Mouse (Mus musculus): ENCODE measurements at regions not wholly inside any gene's neighbourhood (a gene's known extent, or its start where the extent isn't known, plus 50 kb on each side); places are given as distances from the start of the nearest gene placed in this dataset.

- DNase-seq (ENCODE audit: low spot score in 2 of 2) = no peak
These were observed 119.1 kb downstream of the Vrk1 start for GRCm38 (mm10) chr12:106128944-106129724.

DNA sequence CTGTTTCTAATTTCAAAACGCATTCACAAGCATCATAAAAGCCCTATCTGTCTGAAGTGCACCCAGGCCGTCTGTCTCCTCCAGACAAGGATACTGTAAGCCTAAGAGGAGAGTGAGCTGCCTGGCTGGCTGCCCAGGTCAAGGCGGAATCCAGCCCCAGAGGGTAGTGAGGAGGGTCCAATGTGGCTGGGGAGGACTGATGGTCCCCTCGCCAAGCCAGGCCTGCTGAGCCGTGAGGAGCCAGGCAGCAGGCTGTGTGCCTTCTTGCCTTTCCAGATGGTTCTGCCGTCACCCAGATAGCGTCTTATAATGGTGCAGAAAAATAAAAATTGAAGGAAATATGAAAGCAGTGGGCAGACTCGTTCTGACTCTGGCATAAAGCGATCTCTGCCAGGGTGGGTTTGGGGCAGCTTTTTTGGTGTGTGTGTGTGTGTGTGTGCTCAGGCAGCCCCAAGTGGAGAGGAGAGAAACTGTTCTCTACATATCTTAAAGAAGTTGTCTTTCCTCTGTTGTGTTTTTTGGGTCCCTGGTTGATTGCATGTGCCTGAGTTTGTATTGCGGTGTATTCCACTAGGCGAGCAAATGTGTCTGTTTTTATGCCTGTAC lies 120.1 kb downstream of the Vrk1 start:
- DNase-seq (ENCODE audit: low spot score in 2 of 2) = no peak

DNA sequence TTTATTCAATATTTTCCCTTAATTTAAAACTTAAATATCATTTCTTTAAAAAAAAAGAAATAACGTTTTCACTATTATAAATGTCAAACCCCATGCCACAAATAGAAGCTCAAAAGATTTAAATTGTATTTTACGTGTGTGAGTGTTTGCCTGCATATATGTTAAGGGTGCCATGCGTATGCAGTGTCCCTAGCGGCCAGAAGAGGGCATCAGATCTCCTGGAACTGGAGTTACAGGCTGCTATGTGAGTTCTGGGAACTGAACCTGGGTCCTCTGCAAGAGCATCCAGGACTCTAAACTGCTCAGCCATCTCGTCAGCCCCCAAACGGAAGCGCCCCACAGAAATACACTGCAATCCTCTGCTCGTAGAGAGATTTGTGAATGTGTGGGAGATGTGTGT lies 122.7 kb downstream of the Vrk1 start:
- no peak for DNase-seq (ENCODE audit: low spot score in 2 of 2)

GRCm38 (mm10) chr12:106138466-106138865 lies 128.4 kb downstream of the Vrk1 start:
- no peak for DNase-seq (ENCODE audit: low spot score in 2 of 2)

DNA sequence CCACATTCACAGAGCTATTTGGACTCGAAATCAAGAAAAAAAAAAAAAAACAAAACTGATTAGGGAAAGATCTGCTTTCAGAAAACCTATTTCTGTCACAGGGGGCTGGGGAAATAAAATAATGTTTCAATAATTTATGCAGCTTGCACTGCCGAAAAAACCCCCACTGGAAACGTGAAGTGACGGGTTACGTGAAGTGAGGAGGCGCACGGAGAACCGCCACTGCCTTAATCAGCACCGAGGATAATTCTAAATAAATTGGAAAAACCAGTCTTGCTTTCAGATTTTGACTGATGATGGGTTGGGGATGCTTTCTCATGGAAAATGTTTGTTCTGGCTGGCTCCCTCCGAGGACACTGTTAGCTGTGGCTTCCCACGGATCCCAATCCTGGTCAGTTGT lies 129.5 kb downstream of the Vrk1 start:
- DNase-seq (ENCODE audit: low spot score in 2 of 2) = no peak

- DNase-seq (ENCODE audit: low spot score in 2 of 2) = no peak
These were observed 129.9 kb downstream of the Vrk1 start for GRCm38 (mm10) chr12:106139927-106140326.

GRCm38 (mm10) chr12:106140671-106141070 lies 130.6 kb downstream of the Vrk1 start:
- no peak for DNase-seq (ENCODE audit: low spot score in 2 of 2)

DNA sequence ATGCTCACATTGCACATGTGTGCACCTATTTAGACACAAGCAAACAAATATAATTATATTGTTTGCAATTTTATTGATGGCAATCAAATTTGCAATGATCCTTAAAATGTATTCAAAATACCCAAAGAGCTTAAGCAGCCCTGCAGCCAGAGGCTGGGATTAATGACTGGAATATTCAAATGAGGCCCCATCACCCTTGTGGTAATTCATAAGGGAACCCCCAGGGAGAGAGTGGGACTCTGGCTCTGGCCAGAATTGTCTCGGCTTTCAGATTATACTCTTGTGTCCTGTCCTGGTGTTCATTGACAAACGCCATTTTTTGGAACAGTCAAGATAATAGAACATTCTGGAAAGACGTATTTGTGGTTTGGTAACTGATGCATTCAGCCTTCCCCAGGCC lies 133.5 kb downstream of the Vrk1 start:
- DNase-seq (ENCODE audit: low spot score in 2 of 2) = no peak

DNA sequence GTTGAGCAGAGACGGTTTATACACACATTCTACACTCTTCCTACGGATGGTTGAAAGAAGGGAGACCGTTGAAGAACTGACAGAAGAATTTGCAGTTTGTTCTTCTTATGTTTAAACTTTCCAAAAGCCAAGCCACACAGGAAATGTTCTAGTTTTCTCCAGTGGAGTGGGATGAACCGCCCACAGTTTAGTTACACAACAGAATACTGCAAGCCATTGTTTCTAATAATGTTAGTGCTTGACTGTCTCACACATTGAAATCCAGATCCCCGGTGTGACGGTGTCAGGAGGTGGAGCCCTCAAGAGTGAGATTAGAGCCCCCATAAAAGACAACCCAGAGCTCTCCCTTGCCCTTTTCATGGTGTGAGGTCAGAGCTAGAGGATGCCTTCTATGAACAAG lies 146.8 kb downstream of the Vrk1 start:
- no peak for DNase-seq (ENCODE audit: low spot score in 2 of 2)

- no peak for DNase-seq (ENCODE audit: low spot score in 2 of 2)
These were observed 147.8 kb downstream of the Vrk1 start for GRCm38 (mm10) chr12:106157827-106158226.

GRCm38 (mm10) chr12:106158620-106159019 lies 148.6 kb downstream of the Vrk1 start:
- DNase-seq (ENCODE audit: low spot score in 2 of 2) = no peak

GRCm38 (mm10) chr12:106171301-106171700 lies 161.3 kb downstream of the Vrk1 start:
- DNase-seq (ENCODE audit: low spot score in 2 of 2) = no peak

- no peak for DNase-seq (ENCODE audit: low spot score in 2 of 2)
These were observed 163.2 kb downstream of the Vrk1 start for GRCm38 (mm10) chr12:106173211-106173610.

- no peak for DNase-seq (ENCODE audit: low spot score in 2 of 2)
These were observed 164.3 kb downstream of the Vrk1 start for GRCm38 (mm10) chr12:106174070-106174980.

DNA sequence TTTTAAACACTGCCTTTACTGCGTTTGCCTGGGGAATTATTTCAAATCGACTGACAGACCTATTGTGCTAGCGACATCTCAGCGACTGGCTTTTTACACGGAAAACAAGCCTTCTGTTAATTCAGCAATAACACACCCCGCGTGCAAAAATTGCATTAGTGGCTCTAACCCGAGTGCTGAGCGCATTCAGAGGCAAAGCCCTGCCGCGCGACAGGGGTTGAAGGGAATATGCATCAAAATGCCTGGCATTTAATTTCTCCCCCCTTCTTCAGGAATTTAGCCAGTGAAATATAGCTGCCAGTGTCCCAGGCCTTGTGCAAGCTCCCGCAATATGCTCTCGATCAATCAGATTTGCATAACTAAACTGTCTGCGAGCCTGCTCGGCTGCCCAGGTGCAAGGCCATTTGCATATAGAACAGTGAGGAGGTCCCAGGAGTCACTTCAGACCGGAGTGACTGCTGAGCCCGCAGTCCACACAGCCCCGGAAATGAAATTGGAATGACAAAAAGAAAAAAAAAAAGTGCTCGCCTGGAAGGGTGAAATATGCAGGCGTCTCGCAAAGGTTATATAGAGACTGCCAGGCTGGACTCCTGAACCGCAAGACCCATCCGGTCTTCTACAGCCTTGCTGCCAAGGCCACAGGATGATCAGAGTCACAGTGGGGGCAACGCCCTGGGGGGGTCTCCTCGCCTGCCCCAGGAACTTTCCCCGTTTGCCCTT lies 165.1 kb downstream of the Vrk1 start:
- no peak for DNase-seq (ENCODE audit: low spot score in 2 of 2)

DNA sequence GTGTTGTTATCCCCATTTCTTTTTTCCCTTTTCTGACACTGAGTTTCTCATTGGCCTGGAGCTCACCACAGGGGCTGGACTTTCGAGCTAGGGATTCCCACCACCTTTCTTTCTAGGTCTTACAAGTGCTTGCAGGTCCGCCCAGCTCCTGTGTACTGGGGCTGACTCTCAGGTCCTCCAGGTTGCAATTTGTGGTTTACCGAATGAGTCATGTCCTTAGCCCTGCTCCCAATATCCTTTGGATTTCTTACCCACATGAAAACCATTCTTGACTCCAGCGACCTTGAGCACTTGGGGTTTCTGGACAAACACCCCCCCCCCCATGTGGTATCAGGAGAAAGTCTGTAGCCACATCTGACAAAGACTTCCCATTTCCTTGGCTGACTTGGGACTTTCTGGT lies 167.3 kb downstream of the Vrk1 start:
- no peak for DNase-seq (ENCODE audit: low spot score in 2 of 2)

DNA sequence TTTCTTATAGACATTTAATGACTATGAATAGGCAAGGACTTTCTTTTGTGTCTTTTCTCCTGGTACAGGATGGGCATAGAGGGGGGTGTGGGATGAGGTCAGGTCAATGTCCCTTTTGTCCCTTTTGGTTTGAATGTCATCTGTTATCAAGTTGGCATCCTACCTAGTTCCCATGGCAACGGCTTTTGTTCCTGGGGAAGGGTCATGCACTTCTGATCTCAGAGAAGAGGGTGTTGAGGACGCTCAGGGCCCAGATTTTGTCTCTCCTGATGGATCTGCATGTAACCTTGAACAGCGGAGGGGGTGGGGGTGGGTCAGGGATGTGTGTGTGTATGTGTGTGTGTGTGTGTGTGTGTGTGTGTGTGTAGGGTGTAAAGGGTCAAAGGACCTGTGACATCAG lies 167.8 kb downstream of the Vrk1 start:
- DNase-seq (ENCODE audit: low spot score in 2 of 2) = no peak

GRCm38 (mm10) chr12:106178688-106179205 lies 168.7 kb downstream of the Vrk1 start:
- no peak for DNase-seq (ENCODE audit: low spot score in 2 of 2)

GRCm38 (mm10) chr12:106182923-106183322 lies 172.9 kb downstream of the Vrk1 start:
- DNase-seq (ENCODE audit: low spot score in 2 of 2) = no peak

DNA sequence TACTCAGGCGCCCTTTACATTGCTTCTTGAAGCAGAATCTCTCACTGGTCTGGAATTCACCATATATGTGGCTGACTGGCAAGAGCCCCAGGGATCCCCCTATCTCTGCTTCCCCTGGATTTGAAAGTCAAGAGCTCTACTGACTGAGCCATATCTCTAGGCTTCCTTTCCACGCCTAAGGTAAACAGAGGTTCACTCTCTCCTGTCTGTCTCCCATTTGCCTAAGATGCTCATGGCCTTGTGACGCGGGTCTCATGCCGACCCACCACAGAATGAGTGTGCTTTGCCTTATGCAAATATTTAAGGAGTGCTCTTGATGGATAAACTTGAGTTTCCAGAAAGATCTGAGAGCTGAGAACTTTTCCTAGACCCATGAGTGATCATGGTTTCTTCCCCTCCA lies 173.9 kb downstream of the Vrk1 start:
- DNase-seq (ENCODE audit: low spot score in 2 of 2) = no peak

- DNase-seq (ENCODE audit: low spot score in 2 of 2) = no peak
These were observed 175.5 kb downstream of the Vrk1 start for GRCm38 (mm10) chr12:106185398-106186077.
